Mouse (Mus musculus) midbrain, embryonic 11.5 days (tissue): ENCODE data around the gene Psmb10. TPM values are rescaled to one million over a fixed set of nuclear protein-coding genes. Genes with fewer than 3 reads are reported as not detected.
A peak's percentile ranks its signal among the peaks of the same experiment; 100 is the strongest.

Experiments
- ATAC-seq: fragments of 200-750 bp; cut with Nextera tagmentation; 2 replicates; pipeline ENCODE4 v1.8.0; 2017; ENCODE audit warnings: moderate TSS enrichment, moderate library complexity; ENCODE audit not compliant: low FRiP score
- DNase-seq: peaks from one replicate; pipeline ENCODE4 v3.0.0; 2015; ENCODE audit warnings: low spot score; ENCODE audit errors: missing footprints
- H3K27ac ChIP-seq: fragments of 300-500 bp; sonication (generic); 2 replicates; pipeline ENCODE4 v1.5.1; 2014; ENCODE audit warnings: low read depth, low read length
- H3K27me3 ChIP-seq: fragments of 300-500 bp; sonication (generic); 2 replicates; pipeline ENCODE4 v1.6.1; 2014; ENCODE audit warnings: mild to moderate bottlenecking, low read length, moderate library complexity, mixed read lengths; ENCODE audit not compliant: control insufficient read depth, insufficient read depth
- H3K36me3 ChIP-seq: fragments of 300-500 bp; sonication (generic); 2 replicates; pipeline ENCODE4 v1.6.1; 2014; ENCODE audit warnings: mild to moderate bottlenecking, low read length, moderate library complexity, mixed read lengths; ENCODE audit not compliant: control insufficient read depth, insufficient read depth
- H3K4me1 ChIP-seq: fragments of 300-500 bp; sonication (generic); 2 replicates; pipeline ENCODE4 v1.6.1; 2014; ENCODE audit warnings: low read length; ENCODE audit not compliant: control insufficient read depth, insufficient read depth
- H3K4me2 ChIP-seq: fragments of 300-500 bp; sonication (generic); 2 replicates; pipeline ENCODE4 v1.6.1; 2014; ENCODE audit warnings: mild to moderate bottlenecking, moderate library complexity
- H3K4me3 ChIP-seq: fragments of 300-500 bp; sonication (generic); 2 replicates; pipeline ENCODE4 v1.5.1; 2014; ENCODE audit warnings: low read depth, low read length
- H3K9ac ChIP-seq: fragments of 300-500 bp; sonication (generic); 2 replicates; pipeline ENCODE4 v1.6.1; 2014; ENCODE audit warnings: low read length
- H3K9me3 ChIP-seq: fragments of 300-500 bp; sonication (generic); 2 replicates; pipeline ENCODE4 v1.6.1; 2016; ENCODE audit warnings: low read length; ENCODE audit not compliant: control insufficient read depth
- WGBS: fragments of 180-500 bp; shearing (Covaris S2); extraction: QIAGEN DNeasy Blood & Tissue Kit; methylation state at CpG from one replicate; pipeline ENCODE4 v1.1.7; 2014; 5-methylcytosine and 5-hydroxymethylcytosine counted together
- polyA plus RNA-seq: library from polyadenylated mRNA; unstranded; fragments of >200 nt; fragmentation: Nextera tagmentation; extraction: Ambion mirVana; gene quantifications from 2 replicates; pipeline ENCODE4 v1.2.1, GENCODE M21; 2014

Psmb10 gene
- polyA plus RNA-seq, 1 experiment from 2014 or later, result 26.9 TPM

- peak; percentile 71 for ATAC-seq
- H3K9ac ChIP-seq, result peak overlapping the region; percentile 66
- H3K4me1 ChIP-seq, result peaks cover 6% of the 10 kb centered on the region
- no peak overlapping the region for H3K27ac ChIP-seq
- H3K27me3 ChIP-seq, result peaks cover 20% of the 10 kb centered on the region
- DNase-seq, result peak; percentile 91
- H3K9me3 ChIP-seq, result no peaks in the 10 kb centered on the region
- WGBS, result 3% methylated on average over 39 of the region's 40 CpGs
- H3K4me2 ChIP-seq, result peak overlapping the region; percentile 74
- H3K36me3 ChIP-seq, result no peaks in the 10 kb centered on the region
- peak overlapping the region; percentile 52 for H3K4me3 ChIP-seq
Observed at GRCm38 (mm10) chr8:105965266-105965904, 27.1 kb upstream of the Psmb10 start.

GRCm38 (mm10) chr8:105964506-105965265, 26.4 kb upstream of the Psmb10 start:
- no peak overlapping the region for H3K27ac ChIP-seq
- peaks cover 6% of the 10 kb centered on the region for H3K4me1 ChIP-seq
- ATAC-seq, result no peak
- H3K36me3 ChIP-seq, result no peaks in the 10 kb centered on the region
- no peak for DNase-seq
- 74% methylated on average over 12 of the region's 12 CpGs for WGBS
- H3K9me3 ChIP-seq, result no peaks in the 10 kb centered on the region
- H3K9ac ChIP-seq, result peak overlapping the region; percentile 66
- H3K27me3 ChIP-seq, result peaks cover 20% of the 10 kb centered on the region
- H3K4me3 ChIP-seq, result no peak overlapping the region
- peak overlapping the region; percentile 74 for H3K4me2 ChIP-seq

GRCm38 (mm10) chr8:105961536-105961935, 23.3 kb upstream of the Psmb10 start:
- Histone ChIP-seq H3K4me3 (no peak overlapping the region), H3K36me3 (no peaks in the 10 kb centered on the region), H3K4me2 (no peak overlapping the region), H3K9me3 (no peaks in the 10 kb centered on the region), H3K4me1 (peaks cover 2% of the 10 kb centered on the region), H3K27me3 (peaks cover 15% of the 10 kb centered on the region), H3K9ac (no peak overlapping the region), H3K27ac (no peak overlapping the region)
- ATAC-seq, result no peak
- DNase-seq, result no peak
- 88% methylated on average over 10 of the region's 10 CpGs for WGBS

- H3K36me3 ChIP-seq, result no peaks in the 10 kb centered on the region
- no peak overlapping the region for H3K9ac ChIP-seq
- ATAC-seq (no peak), DNase-seq (no peak)
- peaks cover 12% of the 10 kb centered on the region for H3K27me3 ChIP-seq
- WGBS, result 72% methylated on average over 14 of the region's 14 CpGs
- H3K4me1 ChIP-seq, result peaks cover 2% of the 10 kb centered on the region
- H3K4me3 ChIP-seq, result no peak overlapping the region
- no peaks in the 10 kb centered on the region for H3K9me3 ChIP-seq
- H3K4me2 ChIP-seq, result no peak overlapping the region
- no peak overlapping the region for H3K27ac ChIP-seq
Observed at GRCm38 (mm10) chr8:105961101-105961500, 22.9 kb upstream of the Psmb10 start.

- Histone ChIP-seq H3K36me3 (no peaks in the 10 kb centered on the region), H3K4me3 (no peak overlapping the region), H3K4me2 (no peak overlapping the region), H3K27me3 (no peaks in the 10 kb centered on the region), H3K9me3 (no peaks in the 10 kb centered on the region), H3K27ac (no peak overlapping the region), H3K9ac (no peak overlapping the region), H3K4me1 (no peaks in the 10 kb centered on the region)
- 92% methylated on average over 7 of the region's 7 CpGs for WGBS
- no peak for DNase-seq
- ATAC-seq, result no peak
Observed at GRCm38 (mm10) chr8:105959350-105959749, 21.1 kb upstream of the Psmb10 start.

GRCm38 (mm10) chr8:105957813-105958212, 19.6 kb upstream of the Psmb10 start:
- WGBS, result 84% methylated on average over 3 of the region's 4 CpGs
- no peak overlapping the region for H3K27ac ChIP-seq
- DNase-seq (no peak), ATAC-seq (no peak)
- H3K9me3 ChIP-seq, result no peaks in the 10 kb centered on the region
- no peak overlapping the region for H3K4me3 ChIP-seq
- H3K9ac ChIP-seq, result no peak overlapping the region
- H3K36me3 ChIP-seq, result no peaks in the 10 kb centered on the region
- no peak overlapping the region for H3K4me2 ChIP-seq
- no peaks in the 10 kb centered on the region for H3K27me3 ChIP-seq
- no peaks in the 10 kb centered on the region for H3K4me1 ChIP-seq

GRCm38 (mm10) chr8:105956556-105956955, 18.3 kb upstream of the Psmb10 start:
- 92% methylated on average over 4 of the region's 4 CpGs for WGBS
- Histone ChIP-seq H3K9me3 (no peaks in the 10 kb centered on the region), H3K27ac (no peak overlapping the region), H3K27me3 (no peaks in the 10 kb centered on the region), H3K4me3 (no peak overlapping the region), H3K4me1 (no peaks in the 10 kb centered on the region), H3K36me3 (no peaks in the 10 kb centered on the region), H3K4me2 (no peak overlapping the region), H3K9ac (no peak overlapping the region)
- ATAC-seq (no peak), DNase-seq (no peak)

- Histone ChIP-seq H3K9me3 (no peaks in the 10 kb centered on the region), H3K4me1 (no peaks in the 10 kb centered on the region), H3K9ac (no peak overlapping the region), H3K27me3 (no peaks in the 10 kb centered on the region), H3K4me2 (no peak overlapping the region), H3K4me3 (no peak overlapping the region), H3K27ac (no peak overlapping the region), H3K36me3 (no peaks in the 10 kb centered on the region)
- WGBS, result 67% methylated on average over 7 of the region's 7 CpGs
- ATAC-seq, result no peak
- peak; percentile 17 for DNase-seq
Observed at GRCm38 (mm10) chr8:105951057-105951659, 12.9 kb upstream of the Psmb10 start.

GRCm38 (mm10) chr8:105949350-105949749, 11.1 kb upstream of the Psmb10 start:
- DNase-seq (peak; percentile 53), ATAC-seq (no peak)
- Histone ChIP-seq H3K9me3 (no peaks in the 10 kb centered on the region), H3K4me1 (no peaks in the 10 kb centered on the region), H3K4me2 (no peak overlapping the region), H3K27ac (no peak overlapping the region), H3K27me3 (no peaks in the 10 kb centered on the region), H3K4me3 (no peak overlapping the region), H3K9ac (no peak overlapping the region), H3K36me3 (no peaks in the 10 kb centered on the region)
- WGBS, result 91% methylated on average over 10 of the region's 10 CpGs
